Mouse (Mus musculus) bone marrow, adult 2 months (tissue): ENCODE measurements around the gene Exd2. TPM values are rescaled to one million over a fixed set of nuclear protein-coding genes. Genes with fewer than 3 reads are reported as not detected.

Experiments
- H3K27ac ChIP-seq: fragments of 200-500 bp; 2 replicates; pipeline ENCODE4 v1.5.1; 2012; ENCODE audit warnings: low read depth, mild to moderate bottlenecking, control low read depth, inconsistent platforms, low read length; ENCODE audit not compliant: control insufficient read depth, poor library complexity, insufficient read depth
- H3K4me1 ChIP-seq: fragments of 200-500 bp; 2 replicates; pipeline ENCODE4 v1.6.1; 2011; ENCODE audit warnings: low read length; ENCODE audit not compliant: control insufficient read depth, insufficient read depth
- H3K4me3 ChIP-seq: fragments of 200-500 bp; replicated peaks from 2 replicates; pipeline ENCODE3; 2011; ENCODE audit warnings: mild to moderate bottlenecking, low read depth, low read length, control low read depth; ENCODE audit not compliant: control insufficient read depth
- CTCF ChIP-seq: fragments of 200-500 bp; IDR thresholded peaks from 2 replicates; pipeline ENCODE4 v1.5.1; 2011; ENCODE audit warnings: low read length, control low read depth; ENCODE audit not compliant: control insufficient read depth, insufficient read depth
- POLR2A ChIP-seq: fragments of 200-500 bp; IDR thresholded peaks from 2 replicates; pipeline ENCODE4 v1.6.1; 2011; ENCODE audit warnings: low read depth, mild to moderate bottlenecking, control low read depth, low read length, borderline replicate concordance; ENCODE audit not compliant: control insufficient read depth
- WGBS: fragments of 180-500 bp; shearing (Covaris S2); methylation state at CpG from one replicate; pipeline ENCODE4 v1.1.7; 2018; 5-methylcytosine and 5-hydroxymethylcytosine counted together
- polyA plus RNA-seq: library from polyadenylated mRNA; stranded (reverse); fragments of >200 nt; gene quantifications from 2 replicates; pipeline ENCODE4 v1.2.4, GENCODE M21; 2011; ENCODE audit warnings: low replicate concordance; ENCODE audit not compliant: missing spikeins, insufficient read depth, insufficient read length

Gene Exd2
- polyA plus RNA-seq, 1 experiment, result 7.0 TPM

DNA sequence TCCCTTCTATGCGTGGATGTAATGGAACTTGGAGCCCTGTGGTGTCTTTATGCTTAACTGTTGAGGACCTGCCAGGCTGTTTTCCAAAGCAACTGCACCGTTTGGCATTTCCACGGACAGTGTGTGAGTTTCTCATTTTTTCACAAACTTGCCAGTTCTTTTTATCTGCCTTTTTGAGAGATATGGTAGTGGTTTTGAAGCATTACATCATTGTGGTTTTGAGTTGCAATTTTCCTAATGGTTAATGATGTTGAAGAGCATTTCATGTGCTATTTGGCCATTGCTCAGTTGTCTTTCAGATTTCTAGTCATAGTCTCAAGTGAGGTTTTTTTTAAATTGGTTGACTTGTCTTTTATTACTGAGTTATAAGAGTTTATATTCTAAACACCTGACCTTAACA is 10.8 kb downstream of the Exd2 start:
- Histone ChIP-seq H3K4me3 (no peak overlapping the region), H3K27ac (no peak overlapping the region), H3K4me1 (no peaks in the 10 kb centered on the region; the same call in 1 of the 2 replicates)
- TF ChIP-seq POLR2A (no peak), CTCF (no peak)
- WGBS, result 36% methylated on average over 3 of the region's 3 CpGs

DNA sequence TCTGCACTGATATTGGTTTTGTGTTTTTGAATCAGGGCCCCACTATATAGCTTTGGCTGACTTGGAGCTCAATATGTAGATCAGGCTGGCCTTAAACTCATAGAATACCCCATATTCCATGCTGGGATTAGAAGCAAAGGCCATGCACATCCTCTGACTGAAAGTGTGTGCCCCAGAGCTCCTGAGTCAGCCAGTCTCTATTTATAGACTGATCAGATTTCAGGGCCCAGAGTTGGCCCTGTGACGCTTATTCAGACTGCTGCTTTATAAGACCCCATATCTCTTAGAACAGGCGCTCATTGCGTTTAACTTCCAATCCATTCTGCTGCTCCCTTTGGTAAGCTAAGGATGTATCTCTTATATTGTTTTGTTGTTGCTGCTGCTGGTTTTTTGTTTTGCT is 17.1 kb downstream of the Exd2 start:
- WGBS, result 84% methylated on average over 3 of the region's 3 CpGs
- Histone ChIP-seq H3K4me1 (no peaks in the 10 kb centered on the region), H3K4me3 (no peak overlapping the region), H3K27ac (no peak overlapping the region)
- TF ChIP-seq POLR2A (no peak), CTCF (no peak)

DNA sequence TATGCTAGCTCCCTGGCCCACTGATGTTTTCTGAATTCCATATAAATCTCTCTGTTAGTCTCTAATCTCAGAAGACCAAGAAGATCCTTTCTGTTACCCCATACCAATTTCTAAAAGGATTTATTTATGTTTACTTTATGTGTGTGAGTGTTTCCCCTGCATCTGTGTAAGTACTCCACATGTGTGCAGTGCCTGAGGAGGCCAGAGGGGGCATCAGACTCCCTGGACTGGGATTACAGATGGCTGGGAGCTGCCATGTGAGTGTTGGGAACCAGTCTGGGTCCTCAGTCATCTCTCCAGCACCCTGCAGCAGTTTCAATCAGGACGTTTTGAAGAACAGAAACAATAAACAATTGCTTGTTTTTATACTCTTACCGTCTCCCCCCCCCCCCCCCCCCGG is 20.5 kb downstream of the Exd2 start:
- Histone ChIP-seq H3K4me1 (no peaks in the 10 kb centered on the region), H3K27ac (no peak overlapping the region), H3K4me3 (no peak overlapping the region)
- 68% methylated on average over 3 of the region's 3 CpGs for WGBS
- TF ChIP-seq POLR2A (no peak), CTCF (no peak)

DNA sequence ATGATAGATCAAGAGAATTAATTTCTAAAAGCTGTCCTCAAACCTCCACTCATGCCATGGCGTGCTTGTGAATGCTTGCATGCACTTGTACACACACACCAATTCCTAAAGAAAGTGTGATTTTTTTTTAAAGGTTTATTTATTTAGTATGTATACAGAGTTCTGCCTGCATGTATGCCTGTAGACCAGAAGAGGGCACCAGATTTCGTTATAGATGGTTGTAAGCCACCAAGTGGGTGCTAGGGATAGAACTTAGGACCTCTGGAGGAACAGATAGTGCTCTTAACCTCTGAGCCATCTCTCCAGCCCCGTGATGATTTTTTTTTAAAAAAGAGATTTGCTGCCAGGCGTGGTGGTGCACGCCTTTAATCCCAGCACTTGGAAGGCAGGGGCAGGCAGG is 30.4 kb downstream of the Exd2 start:
- Histone ChIP-seq H3K4me1 (no peaks in the 10 kb centered on the region), H3K4me3 (no peak overlapping the region), H3K27ac (no peak overlapping the region)
- TF ChIP-seq POLR2A (no peak), CTCF (no peak)
- WGBS, result 83% methylated on average over 5 of the region's 5 CpGs

DNA sequence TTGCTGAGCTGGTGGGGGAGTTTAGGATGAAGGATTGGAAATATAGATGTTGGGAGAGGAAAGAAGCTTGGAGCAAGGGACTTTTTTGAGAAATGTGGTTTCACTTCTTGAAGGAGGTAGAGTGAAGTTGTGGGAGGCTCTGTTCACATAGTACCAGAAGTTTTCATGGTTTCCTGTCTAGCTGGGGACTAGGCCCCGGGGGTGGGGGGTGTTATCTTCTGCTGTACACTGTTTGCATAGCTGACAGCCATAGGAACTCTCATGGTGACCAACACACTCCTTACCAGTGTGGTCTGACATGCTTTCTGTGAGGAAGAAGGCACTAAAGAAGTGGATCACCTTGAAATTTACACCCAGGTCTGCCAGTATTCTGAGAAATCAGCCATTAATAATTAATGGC is 32.8 kb downstream of the Exd2 start:
- WGBS, result 10% methylated on average over 1 of the region's 1 CpGs
- H3K27ac ChIP-seq, result no peak overlapping the region
- H3K4me3 ChIP-seq, result no peak overlapping the region
- TF ChIP-seq CTCF (no peak), POLR2A (no peak)
- no peaks in the 10 kb centered on the region for H3K4me1 ChIP-seq

DNA sequence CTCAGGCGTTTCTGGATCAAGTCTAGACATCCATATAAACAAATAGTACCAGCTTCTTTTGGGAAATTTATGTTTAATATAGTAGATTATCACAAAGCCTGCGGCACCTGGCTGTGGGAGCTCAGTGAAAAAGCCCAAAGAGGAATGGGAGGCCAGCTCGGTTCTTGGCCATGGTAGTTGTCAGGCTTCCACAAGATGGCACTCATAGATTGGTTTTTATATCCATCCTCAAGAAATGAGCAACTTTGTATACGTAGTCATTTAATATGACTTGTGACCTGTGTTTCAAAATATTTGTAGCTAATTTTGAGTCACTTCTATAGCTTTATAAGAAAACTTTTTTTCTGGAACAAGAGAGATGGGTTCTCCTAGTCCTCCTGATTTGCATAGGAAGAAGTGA is 35.5 kb downstream of the Exd2 start:
- TF ChIP-seq CTCF, result no peak
- no peak for TF ChIP-seq POLR2A
- whole genome bisulfite sequencing, result 88% methylated on average over 4 of the region's 4 CpGs

DNA sequence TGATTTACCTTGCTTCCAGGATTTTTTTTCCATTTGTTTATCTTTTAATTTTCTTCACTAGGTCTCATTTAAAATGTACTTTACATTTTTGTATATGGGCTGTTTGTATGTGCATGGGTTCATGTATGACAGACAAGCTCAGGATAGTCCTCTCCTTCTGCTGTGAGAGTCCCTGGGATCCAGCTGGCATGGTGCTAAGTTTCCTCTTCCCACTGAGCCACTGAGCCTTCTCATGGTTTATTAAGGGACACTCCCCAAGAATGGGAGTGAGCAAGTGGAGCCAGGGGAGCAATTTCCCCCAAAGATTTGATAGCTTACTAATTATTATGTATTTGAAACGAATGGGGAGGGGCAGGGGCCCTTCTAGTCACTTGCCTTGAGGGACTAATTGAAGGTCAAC is 37.6 kb downstream of the Exd2 start:
- no peak overlapping the region for H3K27ac ChIP-seq
- no peak for TF ChIP-seq POLR2A
- TF ChIP-seq CTCF, result no peak
- H3K4me1 ChIP-seq, result no peaks in the 10 kb centered on the region
- 54% methylated on average over 1 of the region's 1 CpGs for WGBS
- no peak overlapping the region for H3K4me3 ChIP-seq

More for the DNA sequence above, 35.5 kb downstream of the Exd2 start:
- Histone ChIP-seq H3K4me1 (no peaks in the 10 kb centered on the region), H3K4me3 (no peak overlapping the region), H3K27ac (no peak overlapping the region)

DNA sequence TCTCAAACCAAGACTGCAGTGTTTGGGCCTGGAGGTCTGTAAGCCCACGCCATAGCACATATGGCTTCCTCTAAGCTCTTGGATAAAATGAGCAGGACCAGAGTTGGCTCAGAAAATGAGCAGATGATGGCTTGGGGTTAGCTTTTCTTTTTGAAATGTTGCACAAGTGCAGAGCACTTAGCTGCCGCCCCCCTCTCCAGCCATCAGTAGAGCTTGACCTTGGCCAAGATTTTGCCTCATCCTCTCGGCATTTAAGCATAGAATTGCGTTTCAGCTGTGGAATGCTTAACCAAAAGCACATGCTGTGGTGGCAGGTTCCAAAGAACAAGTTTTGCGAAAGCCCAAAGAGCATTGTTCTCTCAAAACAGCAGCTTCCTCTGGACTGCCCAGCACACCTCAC is 41.8 kb downstream of the Exd2 start:
- H3K4me3 ChIP-seq, result no peak overlapping the region
- H3K27ac ChIP-seq, result no peak overlapping the region
- no peak for TF ChIP-seq POLR2A
- no peak for TF ChIP-seq CTCF
- WGBS, result 83% methylated on average over 5 of the region's 5 CpGs
- H3K4me1 ChIP-seq, result no peaks in the 10 kb centered on the region

DNA sequence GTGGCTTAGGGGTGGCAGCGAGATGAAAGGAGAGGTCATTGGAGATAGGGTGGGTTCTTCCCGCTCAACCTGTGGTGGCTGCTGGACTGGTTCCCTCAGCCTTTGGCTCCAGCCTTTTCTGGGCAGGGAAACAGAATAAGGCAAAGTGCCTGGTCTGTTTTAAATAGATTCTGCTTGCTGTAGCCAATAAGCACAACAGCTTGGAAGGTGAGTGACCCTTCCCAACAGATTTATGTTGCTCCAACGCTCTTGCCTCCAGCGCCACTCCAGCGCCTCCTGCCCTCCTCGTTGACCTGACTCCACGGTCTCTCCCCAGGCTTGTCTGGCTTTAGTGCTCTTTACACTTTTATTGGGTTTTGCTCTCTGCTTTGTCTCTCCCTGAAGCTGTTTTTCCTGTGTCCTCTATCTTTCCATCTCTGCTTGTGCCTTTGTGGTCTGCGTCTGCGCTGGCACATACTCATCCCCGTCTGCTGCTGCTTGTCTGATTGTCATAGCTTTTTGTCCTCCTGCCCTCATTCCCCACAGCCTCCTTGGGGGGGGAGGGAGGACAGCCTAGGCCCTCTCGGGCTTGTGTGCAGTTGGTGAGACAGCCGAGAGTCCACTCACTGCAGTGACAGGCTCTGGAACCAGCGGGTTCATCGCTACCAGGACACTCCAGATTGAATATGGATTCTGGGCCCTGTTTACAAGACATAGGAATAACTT is 44.3 kb downstream of the Exd2 start:
- Histone ChIP-seq H3K4me3 (no peak overlapping the region), H3K27ac (no peak overlapping the region), H3K4me1 (no peaks in the 10 kb centered on the region)
- no peak for TF ChIP-seq POLR2A
- no peak for TF ChIP-seq CTCF
- 59% methylated on average over 14 of the region's 14 CpGs for WGBS
